Mouse (Mus musculus) CD4-positive, CD25-positive, alpha-beta regulatory T cell, adult 9 weeks (primary cell): ENCODE measurements around the gene Lrrc63. TPM values are rescaled to one million over a fixed set of nuclear protein-coding genes. Genes with fewer than 3 reads are reported as not detected.

ENCODE experiments used
- polyA plus RNA-seq: library from polyadenylated mRNA; unstranded; fragments of 100-300 nt; shearing (Covaris generic); gene quantifications from one replicate; pipeline ENCODE4 v1.2.1, GENCODE M21; 2017

Gene Lrrc63
- polyA plus RNA-seq = not detected

DNA sequence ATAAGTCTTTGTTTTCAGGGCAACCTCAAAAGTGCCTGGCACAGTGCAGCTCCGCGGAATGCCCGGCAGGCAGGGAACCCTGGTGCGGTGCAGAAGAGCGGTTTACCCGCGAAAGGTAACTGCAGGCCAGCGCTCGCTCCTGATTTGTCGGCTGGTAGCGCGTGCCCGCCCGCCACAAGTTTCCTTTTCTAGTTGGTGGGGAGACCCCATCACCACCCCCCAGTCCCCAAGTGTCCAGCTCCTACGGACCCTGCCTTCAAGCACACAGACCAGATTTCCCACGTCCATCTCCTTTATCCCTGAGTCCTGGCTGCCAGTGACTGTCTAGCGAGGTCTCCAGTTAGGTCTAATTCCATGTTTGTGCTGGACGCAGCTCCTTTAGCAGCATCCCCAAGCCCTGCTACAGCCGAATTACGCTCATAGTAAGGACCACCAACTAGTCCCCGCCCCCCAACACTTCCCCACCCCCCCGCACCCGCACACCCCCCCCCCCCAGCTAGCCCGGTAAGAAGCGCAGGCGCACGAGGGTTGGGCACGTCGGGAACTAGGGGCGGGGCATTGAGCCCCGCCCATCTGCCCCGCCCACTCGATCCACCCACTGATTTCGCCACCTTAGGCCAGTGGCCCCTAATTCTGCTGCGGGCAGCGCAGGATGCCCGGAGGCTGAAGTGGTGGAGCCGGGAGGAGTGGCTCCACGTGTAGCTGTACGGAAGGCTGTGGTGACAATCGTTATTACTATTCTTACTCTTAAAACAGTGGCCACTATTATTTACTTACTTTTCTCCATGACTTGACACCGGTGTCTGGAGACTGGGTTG lies at the start of gene Lrrc63, which contains the start of gene Lcp1:
TSS of gene Lrrc63 (minus strand) at position 381 of the 818 bp plus-strand sequence.
TSS of gene Lcp1 (plus strand) at position 601 of the 818 bp plus-strand sequence.

Other genes starting within 250 kb of the Lrrc63 start
- gene Lrch1, start 183.0 kb downstream of the Lrrc63 start, polyA plus RNA-seq = 24.1 TPM
- 0.68 TPM for gene Rubcnl, start 114.9 kb downstream of the Lrrc63 start, polyA plus RNA-seq
- 1,304 TPM for gene Lcp1, start 220 bp upstream of the Lrrc63 start, polyA plus RNA-seq
- not detected for gene Cpb2, start 111.4 kb upstream of the Lrrc63 start, polyA plus RNA-seq
- 35.4 TPM for gene Zc3h13, start 153.5 kb upstream of the Lrrc63 start, polyA plus RNA-seq